Mouse (Mus musculus): ENCODE measurements around the gene Ldah.

Ldah gene

GRCm38 (mm10) chr12:8320084-8320713 lies 112.3 kb downstream of the Ldah start:
- peak; percentile 89 for DNase-seq

- no peak for DNase-seq
These were observed 113.6 kb downstream of the Ldah start for GRCm38 (mm10) chr12:8321506-8321905.

GRCm38 (mm10) chr12:8324086-8324485 lies 116.2 kb downstream of the Ldah start:
- DNase-seq = no peak

- DNase-seq = no peak
These were observed 117.5 kb downstream of the Ldah start for GRCm38 (mm10) chr12:8325245-8325942.

- peak; percentile 45 for DNase-seq
These were observed 118.1 kb downstream of the Ldah start for GRCm38 (mm10) chr12:8325943-8326522.

- peak; percentile 96 for DNase-seq
These were observed 119.1 kb downstream of the Ldah start for GRCm38 (mm10) chr12:8326825-8327674.

GRCm38 (mm10) chr12:8327675-8328053 lies 119.8 kb downstream of the Ldah start:
- peak; percentile 59 for DNase-seq

GRCm38 (mm10) chr12:8329236-8329635 lies 121.3 kb downstream of the Ldah start:
- DNase-seq = no peak

GRCm38 (mm10) chr12:8331489-8332173 lies 123.7 kb downstream of the Ldah start:
- peak; percentile 65 for DNase-seq

GRCm38 (mm10) chr12:8332174-8332542 lies 124.3 kb downstream of the Ldah start:
- no peak for DNase-seq

GRCm38 (mm10) chr12:8333617-8334016 lies 125.7 kb downstream of the Ldah start:
- DNase-seq = no peak

- DNase-seq = no peak
These were observed 126.4 kb downstream of the Ldah start for GRCm38 (mm10) chr12:8334261-8334660.
